Mouse (Mus musculus): ENCODE measurements around the gene Tbcc.

Gene Tbcc

GRCm38 (mm10) chr17:46883107-46883506 lies 7.4 kb upstream of the Tbcc start:
- POLR2A ChIA-PET = interaction anchor here in 2 of 4 experiments (0.8 to 14.4 kb wide), 13 partner anchors 9 to 152 kb away, joined by 3 to 179 read pairs (median 5); partner anchors contain the start of genes 2310039H08Rik (in 1 of the 2), Bicral (in 1 of the 2) and Cnpy3 (in 1 of the 2)

GRCm38 (mm10) chr17:46884766-46885165 lies 5.7 kb upstream of the Tbcc start:
- CTCF ChIA-PET = interaction anchor here in 3 of 4 experiments (0.6 to 0.7 kb wide), 3 partner anchors 9 to 194 kb away, joined by 3 read pairs; no protein-coding TSS in a partner anchor

More at GRCm38 (mm10) chr17:46883107-46883506, 7.4 kb upstream of the Tbcc start:
- CTCF ChIA-PET = interaction anchor here in 3 of 4 experiments (0.6 to 1.5 kb wide), 4 partner anchors 34 to 715 kb away, joined by 3 to 6 read pairs (median 4); no protein-coding TSS in a partner anchor

GRCm38 (mm10) chr17:46885218-46885909 lies 5.1 kb upstream of the Tbcc start:
- CTCF ChIA-PET = interaction anchor here (0.6 to 4.0 kb wide), 4 partner anchors 8 to 194 kb away, joined by 3 to 23 read pairs (median 6); no protein-coding TSS in a partner anchor
- POLR2A ChIA-PET = interaction anchor here in 3 of 4 experiments (0.6 to 14.4 kb wide), 23 partner anchors 8 to 181 kb away, joined by 3 to 179 read pairs (median 4); partner anchors contain the start of genes Bicral (in 1 of the 3), Cnpy3 (in 1 of the 3), Ppp2r5d (in 1 of the 3) and Rpl7l1 (in 1 of the 3)

More at GRCm38 (mm10) chr17:46884766-46885165, 5.7 kb upstream of the Tbcc start:
- POLR2A ChIA-PET = interaction anchor here in 3 of 4 experiments (0.6 to 14.4 kb wide), 12 partner anchors 10 to 180 kb away, joined by 3 to 179 read pairs (median 4); partner anchors contain the start of genes Bicral (in 1 of the 3) and Ppp2r5d (in 1 of the 3)

GRCm38 (mm10) chr17:46885910-46886643 lies 4.4 kb upstream of the Tbcc start:
- ChIA-PET POLR2A (interaction anchor here in 3 of 4 experiments (0.6 to 14.4 kb wide), 26 partner anchors 9 to 134 kb away, joined by 3 to 179 read pairs (median 4); partner anchors contain the start of genes 2310039H08Rik (in 1 of the 3), Bicral (in 1 of the 3), Cnpy3 (in 1 of the 3) and Rpl7l1 (in 1 of the 3)), CTCF (interaction anchor here in 3 of 4 experiments (0.6 to 4.0 kb wide), 6 partner anchors 9 to 148 kb away, joined by 3 to 23 read pairs (median 4); no protein-coding TSS in a partner anchor)

GRCm38 (mm10) chr17:46888511-46889212 lies 1.8 kb upstream of the Tbcc start:
- POLR2A ChIA-PET = interaction anchor here in 3 of 4 experiments (0.5 to 14.4 kb wide), 8 partner anchors 12 to 184 kb away, joined by 4 to 179 read pairs (median 5); partner anchors contain the start of gene 2310039H08Rik (in 1 of the 3)
- CTCF ChIA-PET = interaction anchor here (0.6 to 4.0 kb wide), 10 partner anchors 11 to 923 kb away, joined by 3 to 23 read pairs (median 4); no protein-coding TSS in a partner anchor

- CTCF ChIA-PET = interaction anchor here in 3 of 4 experiments (0.5 to 1.7 kb wide), 21 partner anchors 10 to 518 kb away, joined by 3 to 18 read pairs (median 5); partner anchors contain the start of genes Cnpy3 (in 1 of the 3), Klhdc3 (in 1 of the 3) and Rpl7l1 (in 1 of the 3)
- POLR2A ChIA-PET = interaction anchor here (0.5 to 14.4 kb wide), 95 partner anchors 8 to 604 kb away, joined by 3 to 179 read pairs (median 5); partner anchors contain the start of genes 2310039H08Rik (in 3 of the 4), Bicral (in 3 of the 4), Rpl7l1 (in 3 of the 4) and Ppp2r5d (in 2 of the 4)
Measured at GRCm38 (mm10) chr17:46889450-46890084, 917 bp upstream of the Tbcc start.

GRCm38 (mm10) chr17:46890843-46891594 lies 535 bp downstream of the Tbcc start:
- ChIA-PET CTCF (interaction anchor here (0.5 to 1.7 kb wide), 50 partner anchors 9 to 1705 kb away, joined by 3 to 16 read pairs (median 4); partner anchors contain the start of genes 2310039H08Rik (in 2 of the 4), Abcc10 (in 1 of the 4), Cnpy3 (in 1 of the 4) and Rpl7l1 (in 1 of the 4)), POLR2A (interaction anchor here (0.5 to 14.4 kb wide), 137 partner anchors 9 to 1538 kb away, joined by 3 to 179 read pairs (median 4); partner anchors contain the start of genes 2310039H08Rik (in 4 of the 4), Bicral (in 4 of the 4), Rpl7l1 (in 3 of the 4) and Ppp2r5d (in 2 of the 4))

- POLR2A ChIA-PET = interaction anchor here in 3 of 4 experiments (0.6 to 1.5 kb wide), 8 partner anchors 9 to 1321 kb away, joined by 3 to 6 read pairs (median 4); partner anchors contain the start of gene Klhdc3 (in 1 of the 3)
Measured at GRCm38 (mm10) chr17:46895426-46895825, 4.9 kb downstream of the Tbcc start.

GRCm38 (mm10) chr17:46897221-46897950 lies 6.9 kb downstream of the Tbcc start:
- POLR2A ChIA-PET = interaction anchor here in 3 of 4 experiments (0.6 to 1.7 kb wide), 10 partner anchors 10 to 116 kb away, joined by 3 to 6 read pairs (median 3); partner anchors contain the start of gene Bicral (in 1 of the 3)

More at GRCm38 (mm10) chr17:46895426-46895825, 4.9 kb downstream of the Tbcc start:
- CTCF ChIA-PET = interaction anchor here in 2 of 4 experiments (0.6 to 1.2 kb wide), 3 partner anchors 9 to 49 kb away, joined by 3 to 7 read pairs (median 6); no protein-coding TSS in a partner anchor

GRCm38 (mm10) chr17:46900941-46901340 lies 10.5 kb downstream of the Tbcc start:
- ChIA-PET POLR2A (interaction anchor here in 3 of 4 experiments (0.6 to 3.9 kb wide), 17 partner anchors 9 to 346 kb away, joined by 3 to 33 read pairs (median 4); partner anchors contain the start of genes Tbcc (in 3 of the 3), Bicral (in 1 of the 3), Cnpy3 (in 1 of the 3) and Prph2 (in 1 of the 3)), CTCF (interaction anchor here in 2 of 4 experiments (0.5 to 2.1 kb wide), 7 partner anchors 10 to 214 kb away, joined by 3 to 11 read pairs (median 3); partner anchors contain the start of gene Tbcc (in 1 of the 2))

More at GRCm38 (mm10) chr17:46897221-46897950, 6.9 kb downstream of the Tbcc start:
- CTCF ChIA-PET = interaction anchor here in 1 of 4 experiments (0.6 to 0.9 kb wide), 2 partner anchors 288 to 698 kb away, joined by 3 read pairs; no protein-coding TSS in a partner anchor

- POLR2A ChIA-PET = interaction anchor here (0.5 to 1.7 kb wide), 10 partner anchors 11 to 259 kb away, joined by 3 to 11 read pairs (median 3); partner anchors contain the start of gene Tbcc (in 2 of the 4)
- CTCF ChIA-PET = interaction anchor here (0.5 to 1.8 kb wide), 16 partner anchors 8 to 716 kb away, joined by 3 to 7 read pairs (median 3); partner anchors contain the start of gene Tbcc (in 1 of the 4)
Measured at GRCm38 (mm10) chr17:46903876-46904490, 13.5 kb downstream of the Tbcc start.

GRCm38 (mm10) chr17:46910186-46910585 lies 19.7 kb downstream of the Tbcc start, which contains the start of gene Prph2:
TSS of gene Prph2 (plus strand) at chr17:46910459.
- POLR2A ChIA-PET = interaction anchor here in 3 of 4 experiments (0.6 to 2.1 kb wide), 10 partner anchors 9 to 577 kb away, joined by 3 to 6 read pairs (median 3); no protein-coding TSS in a partner anchor

GRCm38 (mm10) chr17:46912331-46912730 lies 21.8 kb downstream of the Tbcc start:
- ChIA-PET POLR2A (interaction anchor here in 2 of 4 experiments (0.6 to 2.1 kb wide), 3 partner anchors 16 to 497 kb away, joined by 3 to 5 read pairs (median 3); no protein-coding TSS in a partner anchor), CTCF (interaction anchor here (0.5 to 1.7 kb wide), 5 partner anchors 9 to 563 kb away, joined by 3 to 5 read pairs (median 3); no protein-coding TSS in a partner anchor)

More at GRCm38 (mm10) chr17:46910186-46910585, 19.7 kb downstream of the Tbcc start, which contains the start of gene Prph2:
- CTCF ChIA-PET = interaction anchor here in 2 of 4 experiments (0.6 to 1.1 kb wide), 2 partner anchors 24 to 328 kb away, joined by 3 to 4 read pairs; no protein-coding TSS in a partner anchor
